Mouse (Mus musculus): ENCODE data around the gene Hist2h2aa2.
"Not testable (repeated sequence)": the region's sequence is repeated elsewhere in the genome, so short reads cannot be mapped to it uniquely, and the experiment has no call there.

Gene Hist2h2aa2

GRCm38 (mm10) chr3:96198601-96199251 lies 41.4 kb downstream of the Hist2h2aa2 start:
- not testable (repeated sequence) for DNase-seq (ENCODE audit: low spot score in 2 of 2)

DNA sequence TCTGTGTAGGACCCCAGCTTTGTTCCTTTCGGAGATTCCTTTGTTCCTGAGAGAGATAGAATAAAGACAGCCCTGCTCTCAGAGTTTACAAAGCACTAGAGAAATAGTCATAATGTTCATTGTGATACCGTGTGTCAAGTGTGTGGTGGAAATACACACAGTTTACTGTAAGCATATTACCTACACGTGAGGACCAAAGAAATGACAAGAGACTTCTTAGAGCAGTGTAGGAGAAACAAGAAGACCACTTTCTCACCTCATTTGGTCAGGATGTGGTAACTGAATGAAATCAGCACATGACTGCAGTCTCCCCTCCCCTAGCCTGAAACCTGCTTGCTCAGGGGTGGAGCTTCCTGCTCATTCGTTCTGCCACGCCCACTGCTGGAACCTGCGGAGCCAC lies 41.9 kb downstream of the Hist2h2aa2 start:
- DNase-seq (ENCODE audit: low spot score in 2 of 2): no peak

- peak; percentile 53 to 83 for DNase-seq (ENCODE audit: low spot score in 2 of 2)
Observed at GRCm38 (mm10) chr3:96197129-96197749, 42.8 kb downstream of the Hist2h2aa2 start.

DNA sequence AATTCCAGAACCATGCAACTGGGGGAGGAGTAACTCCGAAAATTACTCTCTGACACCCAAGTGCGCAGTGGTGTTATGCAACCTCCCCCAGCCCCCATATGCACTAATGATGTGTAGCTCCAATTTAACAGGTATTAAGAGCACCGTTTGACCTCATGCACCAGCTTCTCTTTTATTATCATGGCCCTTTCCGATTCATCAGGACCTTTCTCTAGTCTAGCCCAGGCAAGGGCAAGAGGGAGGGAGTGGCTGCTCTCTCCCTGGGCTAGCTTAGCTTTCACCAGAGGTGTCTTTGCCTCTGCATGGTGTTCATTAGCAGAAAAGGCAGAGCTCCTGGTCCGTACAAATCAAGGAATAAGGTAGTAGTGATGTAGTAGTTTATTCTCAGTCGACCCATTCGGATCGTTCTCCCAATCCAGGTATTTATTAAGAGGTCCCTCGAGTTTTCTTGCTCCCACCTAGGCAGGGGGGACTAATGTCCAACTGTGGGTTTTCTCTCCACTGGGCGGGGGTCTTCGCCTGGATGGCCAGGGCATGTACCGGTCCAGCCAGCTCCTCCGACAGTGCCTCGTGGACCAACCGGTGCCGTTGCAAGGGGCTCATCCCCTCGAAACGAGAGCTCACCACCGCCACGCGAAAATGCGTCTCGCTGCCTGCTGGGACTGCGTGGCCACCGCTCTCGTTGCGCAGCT lies 43.5 kb downstream of the Hist2h2aa2 start:
- DNase-seq (ENCODE audit: low spot score in 2 of 2): no peak

DNA sequence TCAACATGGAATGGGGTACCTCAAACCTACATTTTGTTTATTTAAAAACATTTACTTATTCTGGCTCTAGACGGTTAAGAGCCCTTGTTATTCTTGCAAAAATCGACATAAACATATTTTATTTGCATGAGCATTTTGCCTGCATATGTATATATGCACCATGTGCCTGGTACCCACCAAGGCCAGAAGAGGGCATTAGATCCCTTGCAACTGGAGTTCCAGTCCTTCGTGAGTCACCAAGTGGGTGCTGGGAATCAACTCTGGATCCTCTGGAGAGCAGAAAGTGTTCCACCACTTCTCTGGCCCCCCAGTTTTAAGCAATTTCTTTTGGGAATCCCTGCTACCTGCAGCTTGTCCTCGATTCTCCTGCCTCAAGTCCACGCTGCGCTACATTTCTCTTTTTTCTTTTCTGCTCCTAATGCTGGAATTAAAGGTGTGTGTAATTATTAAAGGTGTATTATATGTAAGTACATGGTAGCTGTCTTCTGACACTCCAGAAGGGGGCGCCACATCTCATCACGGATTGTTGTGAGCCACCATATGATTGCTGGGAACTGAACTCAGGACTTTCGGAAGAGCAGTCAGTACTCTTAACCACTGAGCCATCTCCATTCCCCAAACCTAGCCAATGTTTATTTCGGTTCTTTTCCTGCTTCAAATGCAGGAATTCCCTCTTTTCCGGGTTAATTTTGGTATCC lies 44.3 kb downstream of the Hist2h2aa2 start:
- DNase-seq (ENCODE audit: low spot score in 2 of 2): no peak

DNA sequence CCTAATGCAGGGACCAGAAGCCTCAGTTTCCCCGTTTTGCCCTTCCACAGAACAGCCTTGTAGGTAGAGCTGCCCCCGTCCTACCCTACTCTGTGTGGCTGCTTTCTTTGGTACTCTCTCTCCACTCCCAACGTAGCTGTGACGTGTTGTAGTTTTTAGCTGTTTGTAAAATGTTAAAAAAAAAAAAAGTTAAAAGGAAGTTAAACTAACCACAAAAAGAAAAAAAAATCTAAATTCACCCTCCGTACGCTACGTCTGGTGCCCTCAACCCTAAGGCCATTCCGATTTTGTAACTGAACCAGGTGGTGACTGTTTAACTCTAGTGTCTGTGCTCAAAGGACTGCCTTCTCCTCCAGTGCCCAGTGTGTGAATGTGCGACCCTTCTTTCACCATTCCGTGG lies 45.1 kb downstream of the Hist2h2aa2 start:
- DNase-seq (ENCODE audit: low spot score in 2 of 2): no peak

DNA sequence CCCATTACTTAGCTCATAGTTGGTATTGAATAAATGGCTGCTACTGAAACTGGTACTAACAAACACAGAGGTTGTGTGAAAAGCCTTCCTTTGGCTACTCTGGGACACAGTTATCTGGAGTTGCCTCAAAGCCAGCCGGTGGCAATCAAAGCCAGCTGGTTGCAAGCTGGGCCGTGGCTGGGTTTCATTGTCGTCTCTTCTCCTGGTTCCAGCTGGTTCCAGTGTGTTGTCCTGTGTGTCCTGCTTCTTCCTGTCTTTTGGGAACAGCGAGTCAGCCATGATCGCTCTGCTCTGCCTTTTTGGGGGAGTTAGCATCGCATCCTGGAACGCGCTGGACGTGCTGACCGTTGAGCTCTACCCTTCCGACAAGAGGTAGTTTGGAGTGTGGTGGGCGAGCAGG lies 47.1 kb downstream of the Hist2h2aa2 start:
- no peak for DNase-seq (ENCODE audit: low spot score in 2 of 2)

All from cerebellum, postnatal 4 days (tissue).